Mouse (Mus musculus) stomach, postnatal 0 days (tissue): ENCODE measurements around the gene Atp10a.

ENCODE experiments used
- CTCF ChIP-seq: IDR thresholded peaks from 2 replicates; pipeline ENCODE4 v1.5.1; 2016; ENCODE audit warnings: antibody characterized with exemption, low read depth, mild to moderate bottlenecking, moderate library complexity
- EP300 ChIP-seq: optimal IDR thresholded peaks from 2 replicates; pipeline ENCODE3; 2016; ENCODE audit warnings: antibody characterized with exemption

GRCm38 (mm10) chr7:58758396-58758795 is 102.4 kb downstream of the Atp10a start:
- no peak for TF ChIP-seq CTCF
- TF ChIP-seq EP300, result no peak
